Mouse (Mus musculus) stomach, postnatal 0 days (tissue): ENCODE data around the gene Speer4e.
"Not testable (repeated sequence)": the region's sequence is repeated elsewhere in the genome, so short reads cannot be mapped to it uniquely, and the experiment has no call there.

Experiments used
- CTCF ChIP-seq: IDR thresholded peaks from 2 replicates; pipeline ENCODE4 v1.5.1; 2016; ENCODE audit warnings: antibody characterized with exemption, low read depth, mild to moderate bottlenecking, moderate library complexity
- EP300 ChIP-seq: optimal IDR thresholded peaks from 2 replicates; pipeline ENCODE3; 2016; ENCODE audit warnings: antibody characterized with exemption

DNA sequence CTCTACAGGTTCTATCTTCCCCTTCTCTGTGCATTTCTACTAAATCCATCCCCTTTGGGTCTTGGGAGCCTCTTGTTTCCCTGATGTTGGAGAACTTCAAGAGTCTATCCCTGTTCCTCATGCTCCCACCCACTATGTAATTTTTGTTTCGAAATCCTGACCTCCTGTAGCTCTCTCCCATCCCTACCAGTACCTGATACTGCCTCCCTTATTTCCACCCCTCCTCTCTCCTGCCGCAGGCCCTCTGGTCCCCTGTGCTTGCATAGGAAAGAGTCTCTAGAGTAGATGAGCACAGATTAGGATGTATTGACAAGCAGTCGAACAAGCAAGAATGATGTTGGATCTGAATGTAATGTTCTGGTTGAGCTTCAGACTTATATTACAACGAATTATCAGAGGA lies 7.3 kb upstream of the Speer4e start:
- TF ChIP-seq EP300, CTCF: not testable (repeated sequence)
